Mouse (Mus musculus): ENCODE data around the gene Gtpbp1.

Gene Gtpbp1

GRCm38 (mm10) chr15:79753420-79753752 lies 62.7 kb downstream of the Gtpbp1 start:
- no peak for DNase-seq (ENCODE audit: low read depth, low spot score)

GRCm38 (mm10) chr15:79753873-79754272 lies 63.2 kb downstream of the Gtpbp1 start:
- DNase-seq (ENCODE audit: low read depth, low spot score): no peak

- DNase-seq (ENCODE audit: low read depth, low spot score): no peak
Observed at GRCm38 (mm10) chr15:79755176-79755575, 64.5 kb downstream of the Gtpbp1 start.

GRCm38 (mm10) chr15:79755977-79756625 lies 65.5 kb downstream of the Gtpbp1 start:
- no peak for DNase-seq (ENCODE audit: low read depth, low spot score)

DNA sequence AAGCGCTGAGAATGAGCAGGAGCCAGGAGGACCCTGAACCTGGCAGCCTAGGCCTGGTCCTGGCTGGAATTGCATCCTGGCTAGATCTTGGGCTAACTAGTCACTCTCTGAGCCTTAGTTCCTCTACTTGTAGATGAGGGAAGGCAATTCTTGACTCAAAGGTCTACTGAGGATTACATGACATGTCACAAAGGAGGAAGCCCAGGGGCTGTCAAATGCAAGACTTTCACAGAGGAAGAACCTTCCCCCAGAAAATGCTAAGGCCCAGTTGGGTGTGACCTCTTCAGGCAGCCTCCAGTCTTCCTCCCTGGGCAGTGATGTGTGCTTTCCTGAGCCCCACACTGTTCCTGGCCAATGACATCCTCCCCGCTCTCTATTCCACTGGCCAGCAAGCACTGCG lies 66.5 kb downstream of the Gtpbp1 start:
- no peak for DNase-seq (ENCODE audit: low read depth, low spot score)

DNA sequence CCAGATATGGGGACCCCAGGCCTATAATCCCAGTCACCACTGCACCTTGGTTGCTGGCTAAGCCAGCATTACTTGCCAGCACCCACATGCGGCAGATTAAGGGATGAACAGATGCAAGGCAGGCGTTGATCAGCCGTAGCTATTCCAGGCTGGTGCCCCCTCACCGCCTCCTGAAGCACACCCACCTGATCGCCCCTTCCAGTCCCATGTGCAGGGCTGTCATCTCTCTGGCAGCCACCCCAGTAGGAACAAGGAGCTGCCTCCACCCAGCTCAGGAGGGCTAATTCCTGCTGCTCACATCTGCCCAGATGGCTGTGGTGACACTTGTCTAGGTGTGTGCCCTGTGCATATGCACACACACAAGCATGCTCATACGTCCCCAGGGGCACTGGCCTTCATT lies 70.3 kb downstream of the Gtpbp1 start:
- no peak for DNase-seq (ENCODE audit: low read depth, low spot score)

- DNase-seq (ENCODE audit: low read depth, low spot score): no peak
Observed at GRCm38 (mm10) chr15:79763001-79763400, 72.4 kb downstream of the Gtpbp1 start.

DNA sequence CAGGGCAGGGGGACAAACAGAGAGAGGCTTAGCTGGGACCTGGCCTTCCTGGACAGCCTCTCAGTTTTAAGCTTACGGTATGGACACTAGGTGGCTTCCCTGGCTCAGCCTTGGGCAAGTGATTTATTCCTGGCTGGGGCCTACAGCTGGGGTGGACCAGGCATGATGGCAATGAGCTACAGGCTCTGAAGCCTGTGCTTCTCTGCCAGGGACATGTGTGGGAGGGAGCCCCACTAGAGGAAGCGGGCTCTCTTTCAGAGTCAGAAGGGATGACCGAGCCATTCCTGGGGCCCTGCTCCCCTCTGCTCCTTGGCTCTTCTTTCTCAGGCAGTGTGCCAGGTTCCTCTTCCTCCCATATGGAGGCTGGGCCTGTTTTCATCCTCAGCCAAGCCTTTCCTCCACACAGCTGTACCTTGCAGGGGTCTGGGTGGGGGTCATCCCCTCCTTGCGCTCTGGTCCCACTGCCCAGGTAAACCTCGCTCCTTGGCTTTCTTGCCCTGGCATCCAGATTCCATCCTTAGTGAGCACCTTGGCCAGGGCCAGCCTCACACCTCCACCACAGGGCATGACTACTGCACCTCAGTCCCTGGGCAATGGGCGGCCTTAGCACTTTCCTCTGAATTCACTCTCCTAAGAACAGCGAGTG lies 73.1 kb downstream of the Gtpbp1 start:
- no peak for DNase-seq (ENCODE audit: low read depth, low spot score)

- DNase-seq (ENCODE audit: low read depth, low spot score): no peak
Observed at GRCm38 (mm10) chr15:79764539-79765267, 74.1 kb downstream of the Gtpbp1 start.

DNA sequence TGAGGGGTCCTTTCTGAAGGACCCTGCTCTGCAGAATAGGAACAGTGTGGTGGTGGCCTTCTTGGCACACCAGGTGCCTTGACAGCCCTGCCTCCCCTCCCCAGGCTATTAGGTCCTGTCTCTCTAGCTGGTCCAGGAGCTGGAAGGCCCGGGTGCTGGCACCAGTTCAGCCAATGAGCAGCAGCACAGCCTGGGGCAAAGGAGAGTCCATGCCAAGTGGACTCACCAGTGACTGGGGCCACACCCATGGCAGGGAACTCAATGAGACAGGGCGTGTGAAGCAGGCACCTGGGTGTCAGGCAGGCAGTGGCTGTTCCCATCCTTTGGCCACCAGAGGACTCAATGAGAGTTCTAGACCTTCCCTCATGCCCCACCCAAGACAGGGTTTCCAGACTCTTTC lies 74.7 kb downstream of the Gtpbp1 start:
- no peak for DNase-seq (ENCODE audit: low read depth, low spot score)

- no peak for DNase-seq (ENCODE audit: low read depth, low spot score)
Observed at GRCm38 (mm10) chr15:79766168-79766567, 75.5 kb downstream of the Gtpbp1 start.

- no peak for DNase-seq (ENCODE audit: low read depth, low spot score)
Observed at GRCm38 (mm10) chr15:79766586-79767071, 76.0 kb downstream of the Gtpbp1 start.

GRCm38 (mm10) chr15:79767327-79767961 lies 76.8 kb downstream of the Gtpbp1 start:
- DNase-seq (ENCODE audit: low read depth, low spot score): no peak

DNA sequence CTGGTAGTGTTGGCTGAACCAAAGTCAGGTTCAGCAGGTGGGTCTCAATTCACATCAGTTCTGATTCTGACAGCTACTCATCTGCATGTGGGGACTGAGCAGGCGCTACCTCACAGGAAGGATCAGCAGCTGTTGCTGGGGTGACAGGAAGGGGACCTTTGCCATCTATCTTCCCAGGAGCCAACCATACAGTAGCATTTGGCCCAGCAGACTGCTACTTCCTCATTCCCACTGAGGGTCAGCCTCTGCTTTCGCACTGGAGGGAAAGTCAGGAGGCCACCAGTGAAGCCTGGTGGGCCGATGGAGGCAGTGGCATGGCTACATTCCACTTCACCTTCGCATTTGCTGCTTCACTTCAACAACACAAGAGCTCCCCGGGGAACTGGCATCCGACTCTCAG lies 77.7 kb downstream of the Gtpbp1 start:
- no peak for DNase-seq (ENCODE audit: low read depth, low spot score)

- no peak for DNase-seq (ENCODE audit: low read depth, low spot score)
Observed at GRCm38 (mm10) chr15:79770629-79771240, 80.1 kb downstream of the Gtpbp1 start.

Data from skeletal muscle tissue, adult 2 months (tissue).